Mouse (Mus musculus) lung, postnatal 0 days (tissue): Measurements from ENCODE around the gene Cyb5r3.

Experiments used
- CTCF ChIP-seq: IDR thresholded peaks from 2 replicates; pipeline ENCODE4 v1.5.1; 2016; ENCODE audit warnings: antibody characterized with exemption, mild to moderate bottlenecking
- EP300 ChIP-seq: IDR thresholded peaks from 2 replicates; pipeline ENCODE4 v1.6.1; 2016; ENCODE audit warnings: antibody characterized with exemption, mild to moderate bottlenecking, control low read depth

GRCm38 (mm10) chr15:83171712-83172481 is 495 bp downstream of the Cyb5r3 start:
- TF ChIP-seq EP300, result no peak
- TF ChIP-seq CTCF, result peak; percentile 69
